Mouse (Mus musculus) hindbrain, embryonic 13.5 days (tissue): ENCODE measurements at regions not wholly inside any gene's neighbourhood (a gene's known extent, or its start where the extent isn't known, plus 50 kb on each side); places are given as distances from the start of the nearest gene placed in this dataset.
A peak's percentile ranks its signal among the peaks of the same experiment; 100 is the strongest.

Experiments used
- ATAC-seq: fragments of 200-750 bp; cut with Nextera tagmentation; 2 replicates; pipeline ENCODE4 v1.8.0; 2017; ENCODE audit warnings: moderate TSS enrichment; ENCODE audit not compliant: low FRiP score
- H3K27ac ChIP-seq: fragments of 300-500 bp; sonication (generic); 2 replicates; pipeline ENCODE4 v1.5.1; 2015; ENCODE audit warnings: inconsistent platforms, mild to moderate bottlenecking, moderate library complexity
- H3K27me3 ChIP-seq: fragments of 300-500 bp; sonication (generic); 2 replicates; pipeline ENCODE4 v1.6.1; 2015; ENCODE audit warnings: mild to moderate bottlenecking, inconsistent platforms
- H3K36me3 ChIP-seq: fragments of 300-500 bp; sonication (generic); 2 replicates; pipeline ENCODE4 v1.6.1; 2015; ENCODE audit warnings: mild to moderate bottlenecking, inconsistent platforms
- H3K4me1 ChIP-seq: fragments of 300-500 bp; sonication (generic); replicated peaks from 2 replicates; pipeline ENCODE4 v1.6.1; 2015; ENCODE audit warnings: inconsistent platforms
- H3K4me2 ChIP-seq: fragments of 300-500 bp; sonication (generic); 2 replicates; pipeline ENCODE4 v1.6.1; 2015; ENCODE audit warnings: inconsistent platforms, mild to moderate bottlenecking, moderate library complexity
- H3K4me3 ChIP-seq: fragments of 300-500 bp; sonication (generic); 2 replicates; pipeline ENCODE4 v1.5.1; 2015; ENCODE audit warnings: mild to moderate bottlenecking, inconsistent platforms
- H3K9ac ChIP-seq: fragments of 300-500 bp; sonication (generic); 2 replicates; pipeline ENCODE4 v1.6.1; 2015; ENCODE audit warnings: mild to moderate bottlenecking, inconsistent platforms
- H3K9me3 ChIP-seq: fragments of 300-500 bp; sonication (generic); 2 replicates; pipeline ENCODE4 v1.6.1; 2016; ENCODE audit warnings: inconsistent platforms
- WGBS: fragments of 180-500 bp; shearing (Covaris S2); methylation state at CpG from one replicate; pipeline ENCODE4 v1.1.7; 2015; 5-methylcytosine and 5-hydroxymethylcytosine counted together

DNA sequence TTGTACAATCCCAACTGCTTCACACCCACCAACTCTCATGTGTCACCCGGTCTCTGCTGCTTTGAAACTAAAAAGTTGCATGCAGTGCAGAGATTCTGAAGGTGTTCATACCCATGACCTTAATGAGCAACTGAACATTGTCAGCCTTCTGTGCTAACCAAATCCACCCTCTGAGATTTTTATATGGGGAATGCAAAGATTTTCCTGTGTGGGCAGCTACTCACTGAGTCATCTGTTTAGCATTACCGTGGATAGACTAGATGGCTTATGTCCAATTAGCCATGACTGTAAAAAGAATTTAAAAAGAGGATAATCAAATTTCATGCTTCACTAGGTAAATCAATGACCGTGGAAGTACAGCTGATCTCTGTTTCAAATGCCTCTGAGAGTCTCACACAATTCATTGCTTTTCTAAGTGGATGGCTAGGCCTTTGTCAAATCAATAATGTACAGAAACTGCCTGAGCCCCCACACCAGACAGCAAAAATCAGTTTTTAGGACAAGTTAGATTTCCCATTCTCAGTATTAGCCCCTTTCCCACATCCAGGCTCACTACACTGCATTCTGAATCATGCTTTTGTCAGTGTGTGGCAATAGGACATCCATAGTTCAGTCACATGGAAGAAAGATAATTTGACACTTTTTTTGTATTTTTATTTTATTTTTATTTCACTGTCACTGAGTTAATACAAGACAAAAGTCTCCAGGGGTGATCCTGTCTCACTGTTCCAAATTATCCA lies 781.8 kb upstream of the Ins1 start:
- Histone ChIP-seq H3K9ac (no peak overlapping the region), H3K4me1 (no peaks in the 10 kb centered on the region), H3K27me3 (no peaks in the 10 kb centered on the region), H3K27ac (no peak overlapping the region), H3K36me3 (no peaks in the 10 kb centered on the region), H3K4me3 (no peak overlapping the region), H3K4me2 (no peak overlapping the region), H3K9me3 (no peaks in the 10 kb centered on the region)
- ATAC-seq = peak; percentile 82
- 25% methylated on average over 3 of the region's 3 CpGs for WGBS
